Mouse (Mus musculus): ENCODE results near the gene Eif2ak3.

- TF ChIP-seq MAFK (IDR thresholded peaks at IDR 0.05; ENCODE audit: insufficient read depth, low read depth, low read length) (no peak), ZNF384 (IDR thresholded peaks at IDR 0.05; ENCODE audit: low read depth, low read length) (no peak), ZC3H11A (IDR thresholded peaks at IDR 0.05; ENCODE audit: borderline replicate concordance, low read depth, low read length) (no peak)
Observed at GRCm38 (mm10) chr6:70899594-70900003, 55.3 kb downstream of the Eif2ak3 start.

Measured in ES-E14 (cell line).